8 mouse cellular contexts compared by ENCODE assay signal in the genomic region with DNA sequence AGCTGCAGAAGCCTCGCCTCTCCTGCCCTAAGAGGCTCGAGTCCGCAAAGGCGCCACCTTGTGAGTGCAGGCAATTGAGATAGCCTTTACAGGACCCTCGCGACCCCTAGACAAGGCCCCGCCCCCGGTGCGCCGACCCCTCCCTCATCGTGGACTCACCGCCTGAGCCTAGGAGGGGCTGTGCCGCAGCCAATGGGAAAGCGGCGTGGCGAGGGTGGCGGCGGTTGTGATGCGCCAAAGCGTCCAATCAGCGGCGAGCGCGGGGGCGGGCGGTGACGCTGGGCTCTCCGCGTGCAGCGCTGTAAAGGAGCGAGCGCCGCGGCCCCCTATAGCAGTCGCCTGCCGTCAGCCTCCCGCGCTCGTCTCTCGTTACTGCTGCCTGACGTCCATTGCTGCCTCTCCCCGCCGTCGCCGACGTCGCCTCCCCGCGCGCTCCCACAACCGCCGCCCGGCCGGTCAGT. TPM values are rescaled to one million over a fixed set of nuclear protein-coding genes. Genes with fewer than 3 reads are reported as not detected.
DNase-seq lines count a peak whose midpoint lies in the region; ATAC-seq and TF ChIP-seq lines count a peak whose summit lies in the region.

Gene Chka (plus strand): TSS at position 272 of the 461 bp plus-strand sequence.

- TF ChIP-seq POLR2A in heart, adult 2 months (IDR thresholded peaks at IDR 0.05; ENCODE audit: insufficient read depth, low read depth, low read length) = peak; percentile 92

- TF ChIP-seq CTCF in heart, adult 2 months (IDR thresholded peaks at IDR 0.05) = peak; percentile 17; the same call in 1 of the 2 replicates

- no peaks in the 10 kb centered on the region for H3K36me3 ChIP-seq in embryonic facial prominence, embryonic 13.5 days
- peaks cover 6% of the 10 kb centered on the region for H3K36me3 ChIP-seq in heart, adult 2 months (ENCODE audit: control insufficient read depth, insufficient read depth, low read length)
- H3K36me3 ChIP-seq in limb, embryonic 13.5 days = no peaks in the 10 kb centered on the region
- no peaks in the 10 kb centered on the region for H3K36me3 ChIP-seq in midbrain, embryonic 16.5 days (ENCODE audit: control insufficient read depth, insufficient read depth, low read length)

- no peaks in the 10 kb centered on the region for H3K27me3 ChIP-seq in embryonic facial prominence, embryonic 13.5 days
- H3K27me3 ChIP-seq in heart, adult 2 months (ENCODE audit: control insufficient read depth, insufficient read depth, low read length) = no peaks in the 10 kb centered on the region
- peaks cover 3% of the 10 kb centered on the region; the same call in 1 of the 2 replicates for H3K27me3 ChIP-seq in limb, embryonic 13.5 days
- no peaks in the 10 kb centered on the region for H3K27me3 ChIP-seq in midbrain, embryonic 16.5 days (ENCODE audit: control insufficient read depth, insufficient read depth, low read depth, low read length)

- peaks cover 33% of the 10 kb centered on the region for H3K4me1 ChIP-seq in embryonic facial prominence, embryonic 13.5 days
- H3K4me1 ChIP-seq in heart, adult 2 months (ENCODE audit: control insufficient read depth, insufficient read depth, low read length) = peaks cover 3% of the 10 kb centered on the region
- peaks cover 41% of the 10 kb centered on the region for H3K4me1 ChIP-seq in limb, embryonic 13.5 days
- H3K4me1 ChIP-seq in midbrain, embryonic 16.5 days (ENCODE audit: control insufficient read depth, insufficient read depth, low read length) = peaks cover 30% of the 10 kb centered on the region

- H3K9me3 ChIP-seq in embryonic facial prominence, embryonic 13.5 days = no peaks in the 10 kb centered on the region
- H3K9me3 ChIP-seq in limb, embryonic 13.5 days = no peaks in the 10 kb centered on the region
- H3K9me3 ChIP-seq in midbrain, embryonic 16.5 days (replicated peaks; ENCODE audit: control insufficient read depth, low read length, poor library complexity, severe bottlenecking) = no peaks in the 10 kb centered on the region

- H3K27ac ChIP-seq in embryonic facial prominence, embryonic 13.5 days = peak within 1 kb of the TSS; percentile 98
- H3K27ac ChIP-seq in heart, adult 2 months = peak within 1 kb of the TSS; percentile 89
- peak within 1 kb of the TSS; percentile 97 for H3K27ac ChIP-seq in limb, embryonic 13.5 days
- peak within 1 kb of the TSS; percentile 97 for H3K27ac ChIP-seq in midbrain, embryonic 16.5 days (ENCODE audit: low read length)

- TF ChIP-seq EP300 in heart, adult 2 months (IDR thresholded peaks at IDR 0.05; ENCODE audit: insufficient read depth, low read depth, low read length) = 0 out of 2 replicates have a peak, but pooled peaks have one; percentile 34

- peak; percentile 94 for DNase-seq in 3134 (ENCODE audit: extremely low read depth, insufficient read length, low spot score)
- peak; percentile 98 to 99 for DNase-seq in adrenal gland, postnatal 36 days
- DNase-seq in heart, adult 2 months = peak; percentile 96 to 98
- peak; percentile 95 to 96 for DNase-seq in kidney, adult 8-10 months
- DNase-seq in spleen, postnatal 10 days (ENCODE audit: low spot score in 2 of 2) = peak; percentile 90 to 96

- peak within 1 kb of the TSS; percentile 71 for H3K4me2 ChIP-seq in embryonic facial prominence, embryonic 13.5 days
- peak within 1 kb of the TSS; percentile 74 for H3K4me2 ChIP-seq in limb, embryonic 13.5 days (replicated peaks)
- H3K4me2 ChIP-seq in midbrain, embryonic 16.5 days (ENCODE audit: low read length) = peak within 1 kb of the TSS; percentile 61

- no peaks in the 10 kb centered on the region; the same call in 1 of the 2 replicates for H3K79me2 ChIP-seq in heart, adult 2 months (replicated peaks; ENCODE audit: control insufficient read depth, insufficient read depth, low read length)

- under 1% methylated on average over 54 of the region's 54 CpGs for WGBS in embryonic facial prominence, embryonic 13.5 days
- WGBS in heart, adult 2 months = under 1% methylated on average over 42 of the region's 54 CpGs
- under 1% methylated on average over 54 of the region's 54 CpGs for WGBS in limb, embryonic 13.5 days
- under 1% methylated on average over 40 of the region's 54 CpGs for WGBS in midbrain, embryonic 16.5 days

- peak; percentile 99 for ATAC-seq in embryonic facial prominence, embryonic 13.5 days (ENCODE audit: insufficient number of reproducible peaks, insufficient read depth, low FRiP score, low TSS enrichment, low read depth)
- peak; percentile 98 for ATAC-seq in limb, embryonic 13.5 days (ENCODE audit: low FRiP score, low read depth)
- ATAC-seq in midbrain, embryonic 16.5 days = peak; percentile 99

- peak within 1 kb of the TSS; percentile 90 for H3K4me3 ChIP-seq in embryonic facial prominence, embryonic 13.5 days
- H3K4me3 ChIP-seq in heart, adult 2 months = peak within 1 kb of the TSS; percentile 75
- H3K4me3 ChIP-seq in limb, embryonic 13.5 days = peak within 1 kb of the TSS; percentile 92
- peak within 1 kb of the TSS; percentile 86 for H3K4me3 ChIP-seq in midbrain, embryonic 16.5 days (ENCODE audit: low read depth, low read length)

- H3K9ac ChIP-seq in embryonic facial prominence, embryonic 13.5 days = peak within 1 kb of the TSS; percentile 91
- H3K9ac ChIP-seq in heart, adult 2 months (ENCODE audit: low read depth, low read length) = peak within 1 kb of the TSS; percentile 86
- H3K9ac ChIP-seq in limb, embryonic 13.5 days = peak within 1 kb of the TSS; percentile 93
- peak within 1 kb of the TSS; percentile 91 for H3K9ac ChIP-seq in midbrain, embryonic 16.5 days (ENCODE audit: low read depth, low read length)

- intact Hi-C loops in heart, adult 2 months (cut with DNase I) = loop anchor here (5.0 kb wide), 2 partner anchors 81 to 131 kb away; no protein-coding TSS in a partner anchor

RNA-seq across cellular contexts. Expression of gene Chka, which starts in this region (rescaled TPM):
- 100 to 1,000 TPM; 112 to 133 TPM for total RNA-seq in adrenal gland, postnatal 36 days (2021)
- polyA plus RNA-seq in embryonic facial prominence, embryonic 13.5 days (2015; fragmentation: Nextera tagmentation; extraction: Ambion mirVana) = 54.8 and 56.5 TPM in 2 replicates
- total RNA-seq in heart, adult 2 months (2021) = 10 to 100 TPM; 10.7 to 12.5 TPM
- polyA plus RNA-seq in heart, adult 2 months (2012; rRNA removed) = 9.5 and 14.1 TPM in 2 replicates
- 46.0 and 47.8 TPM in 2 replicates for polyA plus RNA-seq in limb, embryonic 13.5 days (2015; fragmentation: Nextera tagmentation; extraction: Ambion mirVana)
- 56.1 and 61.8 TPM in 2 replicates for polyA plus RNA-seq in midbrain, embryonic 16.5 days (2015; fragmentation: Nextera tagmentation; extraction: Ambion mirVana)

Comparison
In these comparisons a context has a peak if more than half of its experiments do, and no peak if none do; other contexts are left out.
1. Peak in every context shown above with its lines: DNase-seq, ATAC-seq, H3K4me3 ChIP-seq and H3K27ac ChIP-seq.
2. RNA of gene Chka (total RNA-seq): 112 to 133 TPM in adrenal gland, postnatal 36 days; 10.7 to 12.5 TPM in heart, adult 2 months; every median in the first group is over 4 times any median in the second.